Mouse (Mus musculus) limb, embryonic 14.5 days (tissue): ENCODE measurements around the gene Mrpl9. TPM values are rescaled to one million over a fixed set of nuclear protein-coding genes. Genes with fewer than 3 reads are reported as not detected.

Experiments
- ATAC-seq: fragments of 200-750 bp; cut with Nextera tagmentation; 2 replicates; pipeline ENCODE4 v1.8.0; 2017; ENCODE audit warnings: low read depth, moderate number of reproducible peaks, moderate TSS enrichment; ENCODE audit not compliant: low FRiP score
- DNase-seq: peaks from one replicate; pipeline ENCODE4 v3.0.0-alpha.2; 2015; ENCODE audit warnings: low spot score
- H3K27ac ChIP-seq: fragments of 300-500 bp; sonication (generic); replicated peaks from 2 replicates; pipeline ENCODE4 v1.5.1; 2014; ENCODE audit warnings: low read depth, mild to moderate bottlenecking, low read length, moderate library complexity, mixed read lengths
- H3K27me3 ChIP-seq: fragments of 300-500 bp; sonication (generic); 2 replicates; pipeline ENCODE4 v1.6.1; 2014; ENCODE audit warnings: low read length, mixed read lengths; ENCODE audit not compliant: control insufficient read depth, insufficient read depth
- H3K36me3 ChIP-seq: fragments of 300-500 bp; sonication (generic); 2 replicates; pipeline ENCODE4 v1.6.1; 2014; ENCODE audit warnings: mild to moderate bottlenecking, low read length, moderate library complexity, mixed read lengths; ENCODE audit not compliant: control insufficient read depth, insufficient read depth
- H3K4me1 ChIP-seq: fragments of 300-500 bp; sonication (generic); 2 replicates; pipeline ENCODE4 v1.6.1; 2014; ENCODE audit warnings: antibody characterized with exemption, low read length, mixed read lengths; ENCODE audit not compliant: control insufficient read depth, insufficient read depth
- H3K4me2 ChIP-seq: fragments of 300-500 bp; sonication (generic); replicated peaks from 2 replicates; pipeline ENCODE4 v1.6.1; 2014; ENCODE audit warnings: low read depth, mild to moderate bottlenecking, low read length, moderate library complexity; ENCODE audit not compliant: severe bottlenecking
- H3K4me3 ChIP-seq: fragments of 300-500 bp; sonication (generic); replicated peaks from 2 replicates; pipeline ENCODE4 v1.5.1; 2014; ENCODE audit warnings: low read length
- H3K9ac ChIP-seq: fragments of 300-500 bp; sonication (generic); 2 replicates; pipeline ENCODE4 v1.6.1; 2014; ENCODE audit warnings: mild to moderate bottlenecking, low read depth, low read length, moderate library complexity; ENCODE audit not compliant: severe bottlenecking
- H3K9me3 ChIP-seq: fragments of 300-500 bp; sonication (generic); 2 replicates; pipeline ENCODE4 v1.6.1; 2016; ENCODE audit warnings: low read length; ENCODE audit not compliant: control insufficient read depth
- POLR2A ChIP-seq: fragments of 200-500 bp; IDR thresholded peaks from 2 replicates; pipeline ENCODE4 v1.8.0; 2012; ENCODE audit warnings: inconsistent platforms, mild to moderate bottlenecking, moderate library complexity, borderline replicate concordance; ENCODE audit not compliant: insufficient read depth, insufficient read length; ENCODE audit errors: extremely low read depth
- WGBS: fragments of 180-500 bp; shearing (Covaris S2); extraction: QIAGEN DNeasy Blood & Tissue Kit; methylation state at CpG from one replicate; pipeline ENCODE4 v1.1.7; 2014; 5-methylcytosine and 5-hydroxymethylcytosine counted together
- polyA plus RNA-seq, 2 experiments: library from polyadenylated mRNA; depleted of rRNA in 1 of 2; stranded (reverse) in 1 of 2; unstranded in 1 of 2; fragments of >200 nt; fragmentation: Nextera tagmentation in 1 of 2; extraction: Ambion mirVana in 1 of 2; gene quantifications; 2 replicates each; pipeline versions ENCODE4 v1.2.1 to v1.2.3; 2012 to 2014

The Mrpl9 gene
- polyA plus RNA-seq, 2 experiments: 52.8 to 55.9 TPM

GRCm38 (mm10) chr3:94399663-94400310 lies 43.3 kb upstream of the Mrpl9 start:
- 44% methylated on average over 5 of the region's 5 CpGs for WGBS
- Histone ChIP-seq H3K4me2 (no peak overlapping the region), H3K4me3 (no peak overlapping the region), H3K9ac (0 out of 2 replicates have a peak overlapping the region, but pooled peaks have one; percentile 40), H3K36me3 (no peaks in the 10 kb centered on the region), H3K27ac (no peak overlapping the region), H3K27me3 (peaks cover 43% of the 10 kb centered on the region), H3K9me3 (no peaks in the 10 kb centered on the region), H3K4me1 (no peaks in the 10 kb centered on the region)
- TF ChIP-seq POLR2A: no peak
- DNase-seq (no peak), ATAC-seq (no peak)

GRCm38 (mm10) chr3:94402451-94402850 lies 40.7 kb upstream of the Mrpl9 start:
- no peak for TF ChIP-seq POLR2A
- Histone ChIP-seq H3K4me3 (no peak overlapping the region), H3K27me3 (peaks cover 42% of the 10 kb centered on the region), H3K4me2 (no peak overlapping the region), H3K9ac (no peak overlapping the region), H3K4me1 (no peaks in the 10 kb centered on the region), H3K9me3 (no peaks in the 10 kb centered on the region), H3K27ac (no peak overlapping the region), H3K36me3 (no peaks in the 10 kb centered on the region)
- WGBS: 67% methylated on average over 8 of the region's 8 CpGs
- no peak for ATAC-seq
- no peak for DNase-seq

DNA sequence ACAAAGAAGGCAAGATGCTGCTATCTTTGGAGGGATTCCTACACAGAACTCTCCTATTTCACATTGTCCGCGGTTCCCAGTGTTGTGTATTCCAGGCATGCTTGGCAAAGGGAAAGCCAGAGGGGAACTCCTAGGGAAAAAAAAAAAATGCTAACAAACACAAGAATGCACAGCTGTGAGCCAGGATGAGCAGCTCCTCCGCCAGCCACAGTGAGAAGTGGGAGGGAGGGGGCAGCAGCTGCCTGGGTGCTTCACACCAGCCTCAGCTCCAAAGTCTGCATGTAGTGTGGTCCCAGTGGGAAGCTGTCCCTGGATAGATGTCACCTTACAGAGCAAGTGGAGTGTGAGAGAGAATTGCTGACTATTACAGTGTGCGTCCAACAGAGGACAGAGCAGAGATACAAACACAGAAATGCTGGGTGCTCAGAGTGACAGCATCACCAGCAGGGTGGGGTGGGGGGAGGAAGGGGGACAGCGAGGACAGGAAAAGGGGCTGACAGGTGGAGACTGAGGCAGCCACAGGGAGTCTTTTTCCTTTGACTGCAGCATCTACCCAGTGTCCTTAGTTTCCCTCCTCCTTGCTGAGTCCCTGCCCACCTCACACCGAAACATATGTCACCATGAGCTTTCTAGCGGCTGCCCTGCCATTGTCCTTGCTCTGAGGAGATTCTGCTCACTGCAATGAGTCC lies 38.6 kb upstream of the Mrpl9 start:
- H3K9me3 ChIP-seq: no peaks in the 10 kb centered on the region
- 20% methylated on average over 7 of the region's 7 CpGs for WGBS
- TF ChIP-seq POLR2A: no peak
- H3K27ac ChIP-seq: no peak overlapping the region
- H3K27me3 ChIP-seq: peaks cover 28% of the 10 kb centered on the region
- H3K9ac ChIP-seq: no peak overlapping the region
- no peak overlapping the region for H3K4me2 ChIP-seq
- no peaks in the 10 kb centered on the region for H3K36me3 ChIP-seq
- DNase-seq (peak; percentile 60), ATAC-seq (peak; percentile 82)
- no peak overlapping the region for H3K4me3 ChIP-seq
- no peaks in the 10 kb centered on the region for H3K4me1 ChIP-seq

DNA sequence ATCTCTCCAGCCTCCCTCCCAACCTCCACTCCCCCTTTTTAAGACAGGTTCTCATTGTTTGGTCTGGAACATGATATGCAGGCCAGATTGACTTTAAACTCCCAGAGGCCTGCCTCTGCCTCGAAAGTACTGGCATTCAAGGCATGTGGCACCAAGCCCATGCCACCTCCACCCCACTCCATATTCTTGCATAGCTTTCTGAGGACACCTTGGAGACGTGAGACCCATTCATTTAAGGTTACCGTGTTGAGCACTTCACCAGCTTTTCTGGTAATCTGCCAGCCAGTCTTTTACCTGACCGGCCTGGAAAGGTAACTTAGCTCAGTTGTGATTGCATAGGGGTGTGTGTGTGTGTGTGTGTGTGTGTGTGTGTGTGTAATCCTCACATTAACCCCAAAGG lies 37.6 kb upstream of the Mrpl9 start:
- no peak for DNase-seq
- Histone ChIP-seq H3K27me3 (peaks cover 18% of the 10 kb centered on the region), H3K27ac (no peak overlapping the region), H3K9me3 (no peaks in the 10 kb centered on the region), H3K9ac (no peak overlapping the region), H3K4me2 (no peak overlapping the region), H3K36me3 (no peaks in the 10 kb centered on the region), H3K4me3 (no peak overlapping the region), H3K4me1 (no peaks in the 10 kb centered on the region)
- ATAC-seq: no peak
- no peak for TF ChIP-seq POLR2A
- WGBS: 57% methylated on average over 4 of the region's 4 CpGs

DNA sequence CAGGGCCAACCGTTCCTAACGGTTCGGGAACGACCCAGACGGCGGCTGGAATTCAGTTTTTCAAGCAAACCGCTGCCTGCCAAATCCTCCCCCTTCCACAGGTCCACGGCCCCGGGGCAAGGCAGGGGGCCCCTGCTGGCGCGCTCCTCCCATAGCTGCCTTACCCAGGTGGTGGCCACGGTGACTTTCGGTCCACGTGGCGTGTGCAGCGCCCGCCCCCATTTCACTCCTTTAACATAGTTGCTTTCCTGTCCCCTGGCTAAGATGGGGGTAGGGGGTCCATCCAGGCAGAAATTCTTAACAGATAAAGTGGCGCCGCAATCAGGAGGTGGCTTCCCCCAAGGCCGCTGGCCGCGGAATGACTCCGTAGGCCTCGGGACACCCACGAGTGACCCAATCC lies 30.6 kb upstream of the Mrpl9 start:
- Histone ChIP-seq H3K4me3 (peak overlapping the region; percentile 41), H3K9ac (no peak overlapping the region), H3K4me1 (peaks cover 8% of the 10 kb centered on the region; the same call in 1 of the 2 replicates), H3K9me3 (no peaks in the 10 kb centered on the region), H3K27me3 (no peaks in the 10 kb centered on the region), H3K36me3 (no peaks in the 10 kb centered on the region), H3K4me2 (peak overlapping the region; percentile 64), H3K27ac (no peak overlapping the region)
- no peak for TF ChIP-seq POLR2A
- DNase-seq: no peak
- WGBS: 7% methylated on average over 24 of the region's 25 CpGs
- no peak; the same call in 1 of the 2 replicates for ATAC-seq
